Mouse (Mus musculus) forebrain, embryonic 11.5 days (tissue): ENCODE measurements around the gene Ift27. TPM values are rescaled to one million over a fixed set of nuclear protein-coding genes. Genes with fewer than 3 reads are reported as not detected.

ENCODE experiments used
- polyA plus RNA-seq: library from polyadenylated mRNA; unstranded; fragments of >200 nt; fragmentation: Nextera tagmentation; extraction: Ambion mirVana; gene quantifications from 2 replicates; pipeline ENCODE4 v1.2.1, GENCODE M21; 2014

The Ift27 gene
- polyA plus RNA-seq, 1 experiment from 2014 or later = 145 TPM

Other genes starting within 250 kb of the Ift27 start
- 232 and 267 TPM in 2 replicates for gene Txn2, start 245.1 kb downstream of the Ift27 start, polyA plus RNA-seq
- 9.1 TPM in 2 replicates for gene Foxred2, start 217.4 kb downstream of the Ift27 start, polyA plus RNA-seq
- 243 and 275 TPM in 2 replicates for gene Eif3d, start 203.3 kb downstream of the Ift27 start, polyA plus RNA-seq
- gene Cacng2, start 54.1 kb downstream of the Ift27 start, polyA plus RNA-seq = 0.56 and 0.75 TPM in 2 replicates
- not detected in 2 replicates for gene Pvalb, start 32.3 kb upstream of the Ift27 start, polyA plus RNA-seq
- gene Ncf4, start 70.7 kb upstream of the Ift27 start, polyA plus RNA-seq = 4.7 and 8.2 TPM in 2 replicates
- gene Csf2rb2, start 131.6 kb upstream of the Ift27 start, polyA plus RNA-seq = 0.17 and 0.40 TPM in 2 replicates
- 1.7 and 2.2 TPM in 2 replicates for gene Csf2rb, start 151.6 kb upstream of the Ift27 start, polyA plus RNA-seq
- not detected in 2 replicates for gene Tex33, start 221.8 kb upstream of the Ift27 start, polyA plus RNA-seq
- 10.4 and 11.9 TPM in 2 replicates for gene Tst, start 231.8 kb upstream of the Ift27 start, polyA plus RNA-seq
- gene Mpst, start 232.3 kb upstream of the Ift27 start, polyA plus RNA-seq = 2.7 and 4.2 TPM in 2 replicates